Mouse (Mus musculus) C2C12 (cell line): ENCODE measurements around the gene Nln. TPM values are rescaled to one million over a fixed set of nuclear protein-coding genes. Genes with fewer than 3 reads are reported as not detected.
A peak's percentile ranks its signal among the peaks of the same experiment; 100 is the strongest.

ENCODE experiments used
- H3K27me3 ChIP-seq: one replicate; pipeline ENCODE4 v1.6.1; 2011; ENCODE audit not compliant: control insufficient read depth, insufficient read depth, insufficient read length
- H3K36me3 ChIP-seq: one replicate; pipeline ENCODE4 v1.6.1; 2011; ENCODE audit not compliant: control insufficient read depth, insufficient read depth
- H3K4me3 ChIP-seq: one replicate; pipeline ENCODE4 v1.5.1; 2011; ENCODE audit warnings: mild to moderate bottlenecking, control low read depth; ENCODE audit not compliant: poor library complexity, insufficient read depth, severe bottlenecking
- H3K79me2 ChIP-seq: one replicate; pipeline ENCODE4 v1.6.1; 2011; ENCODE audit not compliant: control insufficient read depth, insufficient read depth
- H3K79me3 ChIP-seq: one replicate; pipeline ENCODE4 v1.6.1; 2011; ENCODE audit warnings: low read depth, control low read depth
- H3ac ChIP-seq: one replicate; pipeline ENCODE3; 2011; ENCODE audit warnings: low read depth; ENCODE audit not compliant: control insufficient read depth, insufficient read length
- CEBPB ChIP-seq: IDR thresholded peaks from one replicate; pipeline ENCODE4 v1.6.1; 2011; ENCODE audit warnings: low read depth, mild to moderate bottlenecking, control low read depth, moderate library complexity
- CTCF ChIP-seq: IDR thresholded peaks from one replicate; pipeline ENCODE4 v1.5.1; 2011; ENCODE audit not compliant: control insufficient read depth, insufficient read depth, insufficient read length
- FOSL1 ChIP-seq: IDR thresholded peaks from one replicate; pipeline ENCODE4 v1.8.0; 2011; ENCODE audit warnings: mild to moderate bottlenecking, low read length; ENCODE audit not compliant: poor library complexity, insufficient read depth, severe bottlenecking
- MAX ChIP-seq: IDR thresholded peaks from one replicate; pipeline ENCODE4 v1.6.1; 2011; ENCODE audit warnings: mild to moderate bottlenecking, control low read depth
- MYOD1 ChIP-seq: IDR thresholded peaks from one replicate; pipeline ENCODE4 v1.6.1; 2011; ENCODE audit warnings: low read depth; ENCODE audit not compliant: control insufficient read depth, insufficient read length
- MYOG ChIP-seq: IDR thresholded peaks from one replicate; pipeline ENCODE4 v1.6.1; 2011; ENCODE audit not compliant: control insufficient read depth, insufficient read length; ENCODE audit errors: extremely low read depth
- USF1 ChIP-seq: IDR thresholded peaks from one replicate; pipeline ENCODE4 v1.6.1; 2011; ENCODE audit warnings: low read depth, mild to moderate bottlenecking, control low read depth, moderate library complexity
- polyA plus RNA-seq: library from polyadenylated mRNA; unstranded; fragments of >200 nt; fragmentation: generic; extraction: Trizol; gene quantifications from one replicate; pipeline ENCODE4 v1.2.1, GENCODE M21; 2012; ENCODE audit warnings: missing spikeins

The Nln gene
- polyA plus RNA-seq, 1 experiment, result 13.9 TPM

GRCm38 (mm10) chr13:104040950-104041349 is 68.5 kb downstream of the Nln start:
- no peak overlapping the region for H3K4me3 ChIP-seq
- H3K79me3 ChIP-seq, result peaks cover 13% of the 10 kb centered on the region
- TF ChIP-seq MYOG (no peak), FOSL1 (peak; percentile 86), MAX (no peak), MYOD1 (peak; percentile 41), CEBPB (no peak), USF1 (peak; percentile 36), CTCF (no peak)
- H3K27me3 ChIP-seq, result no peaks in the 10 kb centered on the region
- H3K79me2 ChIP-seq, result peaks cover 11% of the 10 kb centered on the region
- peaks cover 35% of the 10 kb centered on the region for H3K36me3 ChIP-seq
- no peak overlapping the region for H3ac ChIP-seq

GRCm38 (mm10) chr13:104039861-104040260 is 69.6 kb downstream of the Nln start:
- H3K27me3 ChIP-seq, result no peaks in the 10 kb centered on the region
- no peak overlapping the region for H3ac ChIP-seq
- H3K79me3 ChIP-seq, result peaks cover 13% of the 10 kb centered on the region
- peaks cover 11% of the 10 kb centered on the region for H3K79me2 ChIP-seq
- H3K4me3 ChIP-seq, result no peak overlapping the region
- peaks cover 35% of the 10 kb centered on the region for H3K36me3 ChIP-seq
- TF ChIP-seq CTCF (no peak), USF1 (no peak), MYOG (no peak), MYOD1 (no peak), FOSL1 (no peak), CEBPB (no peak), MAX (no peak)

- Histone ChIP-seq H3K36me3 (peaks cover 35% of the 10 kb centered on the region), H3K27me3 (no peaks in the 10 kb centered on the region), H3ac (no peak overlapping the region), H3K79me2 (peaks cover 11% of the 10 kb centered on the region), H3K4me3 (no peak overlapping the region), H3K79me3 (peaks cover 14% of the 10 kb centered on the region)
- TF ChIP-seq CEBPB, result no peak
- TF ChIP-seq MYOG, result no peak
Measured at GRCm38 (mm10) chr13:104038891-104039290, 70.5 kb downstream of the Nln start.

GRCm38 (mm10) chr13:104038358-104038757 is 71.1 kb downstream of the Nln start:
- peaks cover 14% of the 10 kb centered on the region for H3K79me3 ChIP-seq
- H3K4me3 ChIP-seq, result peak overlapping the region; percentile 21
- H3K36me3 ChIP-seq, result peaks cover 35% of the 10 kb centered on the region
- TF ChIP-seq FOSL1, result no peak
- no peak for TF ChIP-seq MYOD1
- TF ChIP-seq CEBPB, result no peak
- TF ChIP-seq MYOG, result no peak
- TF ChIP-seq MAX, result no peak
- TF ChIP-seq CTCF, result no peak
- no peak for TF ChIP-seq USF1
- H3K79me2 ChIP-seq, result peaks cover 11% of the 10 kb centered on the region
- no peak overlapping the region for H3ac ChIP-seq
- H3K27me3 ChIP-seq, result no peaks in the 10 kb centered on the region

GRCm38 (mm10) chr13:104037531-104038290 is 71.7 kb downstream of the Nln start:
- Histone ChIP-seq H3K27me3 (no peaks in the 10 kb centered on the region), H3K36me3 (peaks cover 37% of the 10 kb centered on the region), H3ac (peak overlapping the region; percentile 50), H3K4me3 (peak overlapping the region; percentile 21), H3K79me2 (peaks cover 11% of the 10 kb centered on the region), H3K79me3 (peaks cover 14% of the 10 kb centered on the region)
- TF ChIP-seq MYOD1 (peak; percentile 10), MYOG (no peak), CEBPB (peak; percentile 96), USF1 (peak; percentile 24), FOSL1 (peak; percentile 58), CTCF (no peak), MAX (peak; percentile 73)

GRCm38 (mm10) chr13:104036494-104037290 is 72.7 kb downstream of the Nln start:
- peaks cover 42% of the 10 kb centered on the region for H3K36me3 ChIP-seq
- TF ChIP-seq CEBPB (no peak), USF1 (no peak), MYOG (no peak), FOSL1 (no peak), MYOD1 (no peak), MAX (no peak), CTCF (no peak)
- no peak overlapping the region for H3K4me3 ChIP-seq
- peaks cover 11% of the 10 kb centered on the region for H3K79me2 ChIP-seq
- no peak overlapping the region for H3ac ChIP-seq
- H3K79me3 ChIP-seq, result peaks cover 14% of the 10 kb centered on the region
- H3K27me3 ChIP-seq, result no peaks in the 10 kb centered on the region
